Comparison of ENCODE assay signal across 8 mouse cellular contexts in the genomic region with DNA sequence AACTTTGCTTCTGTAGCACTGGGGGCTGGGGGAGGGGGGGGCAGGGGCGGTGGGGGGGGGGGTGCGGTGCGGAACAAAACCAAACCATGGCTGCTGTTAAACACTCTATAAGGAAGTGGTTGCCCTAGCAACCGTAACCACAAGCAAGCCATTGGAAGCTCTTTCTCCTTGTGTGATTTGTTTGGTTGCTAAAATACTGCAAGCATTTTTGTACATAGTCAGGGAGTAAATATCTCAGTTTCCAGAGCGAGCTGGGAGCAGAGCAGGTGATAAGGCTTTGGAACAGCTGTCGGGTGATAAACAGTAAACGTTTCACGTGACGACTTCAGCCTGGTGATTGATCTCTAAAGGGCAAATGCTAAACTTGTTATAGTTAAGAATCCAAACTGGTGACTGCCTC.
DNase-seq lines count a peak whose midpoint lies in the region; ATAC-seq and TF ChIP-seq lines count a peak whose summit lies in the region.

No protein-coding gene starts in this region.

- H3K9ac ChIP-seq in CH12.LX (ENCODE audit: insufficient read depth, low read depth) = no peak overlapping the region
- H3K9ac ChIP-seq in heart, postnatal 0 days (replicated peaks; ENCODE audit: low read depth, low read length) = no peak overlapping the region
- peak overlapping the region; percentile 55 for H3K9ac ChIP-seq in liver, embryonic 16.5 days (ENCODE audit: low read depth, low read length)

- peak overlapping the region in 1 of 3 experiments; percentile 6 for H3K4me3 ChIP-seq in CH12.LX (replicated peaks in 1 of 3; ENCODE audit: low read depth in 2 of 3, low read length in 2 of 3, poor library complexity in 1 of 3)
- H3K4me3 ChIP-seq in heart, postnatal 0 days (ENCODE audit: low read depth, low read length) = peak overlapping the region; percentile 21; the same call in 1 of the 2 replicates
- H3K4me3 ChIP-seq in liver, embryonic 16.5 days (ENCODE audit: low read depth, low read length) = peak overlapping the region; percentile 36

- no peaks in the 10 kb centered on the region for H3K79me2 ChIP-seq in CH12.LX (replicated peaks; ENCODE audit: control insufficient read depth, extremely low read depth, insufficient read depth, poor library complexity, severe bottlenecking)

- TF ChIP-seq POLR2A in CH12.LX (IDR thresholded peaks at IDR 0.05; ENCODE audit: low read depth, low read length) = no peak

- H3K4me2 ChIP-seq in CH12.LX (ENCODE audit: insufficient read depth, low read depth, poor library complexity, severe bottlenecking) = peak overlapping the region; percentile 69; the same call in 1 of the 2 replicates
- H3K4me2 ChIP-seq in heart, postnatal 0 days (ENCODE audit: low read depth, low read length) = peak overlapping the region; percentile 52
- peak overlapping the region; percentile 68 for H3K4me2 ChIP-seq in liver, embryonic 16.5 days (ENCODE audit: low read depth, low read length)

- dilution Hi-C loops in CH12.LX (cut with MboI; ENCODE audit: extremely low pct_ligation_motif_present, extremely low pct_unique_long_range_greater_than_20kb, low sequenced_read_pairs) = no loop called here

- in situ Hi-C loops in CH12.LX (cut with MboI; ENCODE audit: low pct_ligation_motif_present, low pct_unique_long_range_greater_than_20kb, low sequenced_read_pairs) = no loop called here

- no peaks in the 10 kb centered on the region for H3K36me3 ChIP-seq in CH12.LX (replicated peaks in 1 of 2; ENCODE audit: control insufficient read depth in 1 of 2, insufficient read depth in 1 of 2, low read length in 1 of 2)
- no peaks in the 10 kb centered on the region for H3K36me3 ChIP-seq in heart, postnatal 0 days (replicated peaks; ENCODE audit: control insufficient read depth, insufficient read depth, low read length)
- no peaks in the 10 kb centered on the region for H3K36me3 ChIP-seq in liver, embryonic 16.5 days (ENCODE audit: control insufficient read depth, insufficient read depth)

- TF ChIP-seq EP300 in CH12.LX (IDR thresholded peaks at IDR 0.05; ENCODE audit: low read length) = no peak
- no peak for TF ChIP-seq EP300 in heart, postnatal 0 days (IDR thresholded peaks at IDR 0.05; ENCODE audit: low read depth)

- ATAC-seq in heart, postnatal 0 days (ENCODE audit: insufficient read depth, low read depth) = peak; percentile 73
- peak; percentile 90 for ATAC-seq in liver, embryonic 16.5 days (ENCODE audit: low read depth)

- WGBS in heart, postnatal 0 days = 8% methylated on average over 9 of the region's 9 CpGs
- WGBS in liver, embryonic 16.5 days (ENCODE audit: insufficient replicate concordance) = 4% methylated on average over 9 of the region's 9 CpGs

- no peaks in the 10 kb centered on the region for H3K27me3 ChIP-seq in CH12.LX (replicated peaks)
- H3K27me3 ChIP-seq in heart, postnatal 0 days (ENCODE audit: control insufficient read depth, insufficient read depth, low read length) = no peaks in the 10 kb centered on the region
- H3K27me3 ChIP-seq in liver, embryonic 16.5 days (ENCODE audit: control insufficient read depth, insufficient read depth, low read depth, low read length) = no peaks in the 10 kb centered on the region

- peak; percentile 33 for DNase-seq in CH12.LX (ENCODE audit: extremely low read depth)
- peak; percentile 66 for DNase-seq in c-Kit-negative CD71-positive TER-119-positive erythroid progenitor cells, embryonic 14.5 days (ENCODE audit: low read depth, low spot score)
- DNase-seq in heart, postnatal 0 days (ENCODE audit: low spot score) = peak; percentile 68
- DNase-seq in spleen, postnatal 36 days (ENCODE audit: low spot score in 2 of 2) = peak; percentile 56 to 71
- no peak for DNase-seq in gastrocnemius, adult 18-20 months (ENCODE audit: low spot score)
- DNase-seq in retina, embryonic 14.5 days (ENCODE audit: low spot score) = no peak
- no peak for DNase-seq in kidney, postnatal 25 days

- no peaks in the 10 kb centered on the region for H3K9me3 ChIP-seq in CH12.LX (replicated peaks; ENCODE audit: low read length)
- no peaks in the 10 kb centered on the region for H3K9me3 ChIP-seq in heart, postnatal 0 days (replicated peaks; ENCODE audit: control insufficient read depth, low read length)
- H3K9me3 ChIP-seq in liver, embryonic 16.5 days (replicated peaks; ENCODE audit: control insufficient read depth, low read length) = no peaks in the 10 kb centered on the region

- peaks cover 0 to 7% of the 10 kb centered on the region in 2 experiments; a peak in 2 of 4 replicates for H3K4me1 ChIP-seq in CH12.LX (ENCODE audit: control insufficient read depth in 1 of 2, insufficient read depth in 2 of 2)
- peaks cover 9% of the 10 kb centered on the region; the same call in 1 of the 2 replicates for H3K4me1 ChIP-seq in heart, postnatal 0 days (ENCODE audit: control insufficient read depth, insufficient read depth)
- H3K4me1 ChIP-seq in liver, embryonic 16.5 days (ENCODE audit: control insufficient read depth, low read depth, low read length) = peaks cover 48% of the 10 kb centered on the region

- TF ChIP-seq CTCF in CH12.LX (conservative IDR thresholded peaks at IDR 0.05 in 1 of 2, IDR thresholded peaks at IDR 0.05 in 1 of 2; ENCODE audit: low read depth in 2 of 2, low read length in 2 of 2) = no peak
- TF ChIP-seq CTCF in heart, postnatal 0 days (IDR thresholded peaks at IDR 0.05; ENCODE audit: low read depth) = no peak

- no peak overlapping the region for H3K27ac ChIP-seq in CH12.LX (ENCODE audit: insufficient read depth, low read depth)
- peak overlapping the region; percentile 46 for H3K27ac ChIP-seq in heart, postnatal 0 days (ENCODE audit: low read depth)
- H3K27ac ChIP-seq in liver, embryonic 16.5 days (ENCODE audit: low read length) = peak overlapping the region; percentile 95

- TF ChIP-seq RAD21 in CH12.LX (IDR thresholded peaks at IDR 0.05; ENCODE audit: low read depth, low read length) = no peak

TF ChIP-seq in CH12.LX, 34 proteins besides CTCF, POLR2A, EP300 and RAD21:
- TF ChIP-seq BHLHE40 (IDR thresholded peaks at IDR 0.05; ENCODE audit: low read depth, low read length) = peak; percentile 80
- TF ChIP-seq MAZ (IDR thresholded peaks at IDR 0.05; ENCODE audit: low read depth, low read length) = no peak

Comparison
In these comparisons a context has a peak if more than half of its experiments do, and no peak if none do; other contexts are left out.
1. DNase-seq: peak in CH12.LX (single experiment), c-Kit-negative CD71-positive TER-119-positive erythroid progenitor cells, embryonic 14.5 days (single experiment), heart, postnatal 0 days (single experiment) and spleen, postnatal 36 days (2 of 2); none in gastrocnemius, adult 18-20 months (single experiment), retina, embryonic 14.5 days (single experiment) and kidney, postnatal 25 days (0 of 2).
2. Peak in every context shown above with its lines, with median percentiles within 50 percentile points of each other: H3K4me2 ChIP-seq.